Mouse (Mus musculus) megakaryocyte, embryonic 14.5 days (primary cell): ENCODE measurements around the gene Efcab14.

Source experiments
- FLI1 ChIP-seq: IDR thresholded peaks from 2 replicates; pipeline ENCODE4 v1.6.1; 2012; ENCODE audit warnings: low read length, inconsistent platforms, mixed read lengths
- GATA1 ChIP-seq: IDR thresholded peaks from 3 replicates; pipeline ENCODE4 v1.6.1; 2012; ENCODE audit warnings: mixed read lengths, low read length, inconsistent platforms, borderline replicate concordance

- TF ChIP-seq FLI1 (no peak), GATA1 (no peak)
Measured at GRCm38 (mm10) chr4:115790864-115791263, 53.3 kb downstream of the Efcab14 start.
